Mouse (Mus musculus): ENCODE results near the gene Abhd14b.

- TF ChIP-seq POLR2A (IDR thresholded peaks at IDR 0.05; ENCODE audit: extremely low read depth, insufficient read depth, low read length) (no peak), CTCF (IDR thresholded peaks at IDR 0.05; ENCODE audit: low read depth, low read length) (no peak)
Observed at GRCm38 (mm10) chr9:106475046-106475445, 27.8 kb downstream of the Abhd14b start.
